Mouse (Mus musculus) limb, embryonic 11.5 days (tissue): Measurements from ENCODE around the gene Meiob. TPM values are rescaled to one million over a fixed set of nuclear protein-coding genes. Genes with fewer than 3 reads are reported as not detected.
A peak's percentile ranks its signal among the peaks of the same experiment; 100 is the strongest.

Source experiments
- ATAC-seq: fragments of 200-750 bp; cut with Nextera tagmentation; 2 replicates; pipeline ENCODE4 v1.8.0; 2017; ENCODE audit warnings: low read depth; ENCODE audit not compliant: insufficient number of reproducible peaks, low FRiP score, low TSS enrichment
- DNase-seq: peaks from one replicate; pipeline ENCODE4 v3.0.0-alpha.2; 2015; ENCODE audit warnings: low spot score
- H3K27ac ChIP-seq: fragments of 300-500 bp; sonication (generic); replicated peaks from 2 replicates; pipeline ENCODE4 v1.5.1; 2014; ENCODE audit warnings: low read depth, mild to moderate bottlenecking, low read length
- H3K27me3 ChIP-seq: fragments of 300-500 bp; sonication (generic); 2 replicates; pipeline ENCODE4 v1.6.1; 2014; ENCODE audit warnings: mild to moderate bottlenecking, low read length, mixed read lengths; ENCODE audit not compliant: control insufficient read depth, insufficient read depth
- H3K36me3 ChIP-seq: fragments of 300-500 bp; sonication (generic); 2 replicates; pipeline ENCODE4 v1.6.1; 2014; ENCODE audit warnings: mild to moderate bottlenecking, low read length, moderate library complexity, mixed read lengths; ENCODE audit not compliant: control insufficient read depth, insufficient read depth
- H3K4me1 ChIP-seq: fragments of 300-500 bp; sonication (generic); 2 replicates; pipeline ENCODE4 v1.6.1; 2014; ENCODE audit warnings: low read length, mixed read lengths; ENCODE audit not compliant: control insufficient read depth, insufficient read depth
- H3K4me2 ChIP-seq: fragments of 300-500 bp; sonication (generic); 2 replicates; pipeline ENCODE4 v1.6.1; 2014; ENCODE audit warnings: low read depth, mild to moderate bottlenecking, moderate library complexity; ENCODE audit not compliant: severe bottlenecking
- H3K4me3 ChIP-seq: fragments of 300-500 bp; sonication (generic); 2 replicates; pipeline ENCODE4 v1.5.1; 2014; ENCODE audit warnings: low read depth, low read length
- H3K9ac ChIP-seq: fragments of 300-500 bp; sonication (generic); 2 replicates; pipeline ENCODE4 v1.6.1; 2014; ENCODE audit warnings: mild to moderate bottlenecking, low read length
- H3K9me3 ChIP-seq: fragments of 300-500 bp; sonication (generic); 2 replicates; pipeline ENCODE4 v1.6.1; 2016; ENCODE audit warnings: low read length; ENCODE audit not compliant: control insufficient read depth
- WGBS: fragments of 180-500 bp; shearing (Covaris S2); extraction: QIAGEN DNeasy Blood & Tissue Kit; methylation state at CpG from one replicate; pipeline ENCODE4 v1.1.7; 2014; 5-methylcytosine and 5-hydroxymethylcytosine counted together
- polyA plus RNA-seq: library from polyadenylated mRNA; unstranded; fragments of >200 nt; fragmentation: Nextera tagmentation; extraction: Ambion mirVana; gene quantifications from 2 replicates; pipeline ENCODE4 v1.2.1, GENCODE M21; 2014

Gene Meiob
- not detected in 2 replicates for polyA plus RNA-seq

DNA sequence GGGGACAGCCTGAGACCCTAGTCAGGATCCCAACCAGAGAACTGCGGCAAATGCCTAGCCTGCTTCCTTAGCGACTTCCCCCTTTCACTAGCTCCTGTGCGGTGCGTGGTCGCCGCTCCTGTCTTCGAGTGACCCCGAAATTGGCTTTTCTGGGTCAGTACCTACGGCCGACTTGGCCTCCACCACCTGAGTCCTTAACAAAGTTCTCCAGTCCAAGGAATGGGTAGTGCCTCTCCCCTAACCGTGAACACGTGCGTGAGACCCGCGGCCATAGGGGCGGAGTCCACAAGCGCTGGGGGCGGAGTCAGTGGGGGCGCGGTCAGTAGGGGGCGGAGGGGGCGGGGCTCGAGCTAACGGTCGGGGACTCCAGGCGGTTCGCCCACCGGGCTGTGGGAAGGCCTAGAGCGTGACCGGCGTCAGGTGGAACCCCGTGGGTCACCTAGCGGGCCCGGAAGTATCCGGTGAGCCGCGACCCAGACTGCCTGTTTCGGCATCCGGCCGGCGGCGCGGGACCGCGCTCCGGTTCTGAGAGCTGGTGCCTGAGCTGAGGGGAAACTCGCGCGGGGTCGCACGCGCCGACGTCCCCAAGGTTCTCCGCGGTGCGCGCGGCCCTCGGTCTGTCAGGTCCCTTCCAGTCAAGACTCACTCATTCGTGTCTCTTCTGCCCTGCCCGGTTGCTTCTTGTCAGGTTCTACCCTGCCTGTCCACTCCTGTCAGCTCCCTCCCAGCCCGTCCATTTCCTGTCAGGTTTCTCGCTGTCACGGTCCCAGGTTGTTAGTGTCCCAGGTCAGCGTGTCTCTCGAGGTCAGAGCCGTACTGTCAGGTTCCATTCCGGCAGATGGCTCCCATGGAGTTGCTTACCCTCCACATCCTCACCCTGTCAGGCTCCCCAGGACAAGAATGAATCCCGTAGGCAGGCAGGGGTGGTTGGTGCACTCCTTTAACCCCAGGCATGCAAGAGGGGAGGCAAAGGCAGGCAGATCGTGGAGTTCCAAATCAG, at the start of gene Meiob:
TSS of gene Meiob (plus strand) at position 338 of the 1,000 bp plus-strand sequence.
- H3K4me2 ChIP-seq: peak within 1 kb of the TSS; percentile 60
- peak within 1 kb of the TSS; percentile 40 for H3K4me3 ChIP-seq
- under 1% methylated on average over 71 of the region's 71 CpGs for WGBS
- peak; percentile 85 for DNase-seq
- H3K9ac ChIP-seq: peak within 1 kb of the TSS; percentile 34
- ATAC-seq: peak; percentile 82
- H3K36me3 ChIP-seq: no peaks in the 10 kb centered on the region
- H3K27me3 ChIP-seq: peaks cover 6% of the 10 kb centered on the region
- H3K4me1 ChIP-seq: no peaks in the 10 kb centered on the region
- no peak within 1 kb of the TSS for H3K27ac ChIP-seq
- H3K9me3 ChIP-seq: no peaks in the 10 kb centered on the region

GRCm38 (mm10) chr17:24757394-24757793, 46.7 kb upstream of the Meiob start:
- ATAC-seq (no peak), DNase-seq (no peak)
- Histone ChIP-seq H3K9me3 (no peaks in the 10 kb centered on the region; the same call in 1 of the 2 replicates), H3K27ac (no peak overlapping the region), H3K4me3 (no peak overlapping the region), H3K4me1 (peaks cover 22% of the 10 kb centered on the region), H3K27me3 (peaks cover 26% of the 10 kb centered on the region), H3K9ac (no peak overlapping the region), H3K36me3 (no peaks in the 10 kb centered on the region), H3K4me2 (no peak overlapping the region)
- 65% methylated on average over 1 of the region's 1 CpGs for WGBS

GRCm38 (mm10) chr17:24761121-24761520, 43.0 kb upstream of the Meiob start:
- H3K4me1 ChIP-seq: peaks cover 16% of the 10 kb centered on the region
- H3K27ac ChIP-seq: peak overlapping the region; percentile 70

GRCm38 (mm10) chr17:24765016-24765905, 38.8 kb upstream of the Meiob start:
- Histone ChIP-seq H3K36me3 (no peaks in the 10 kb centered on the region), H3K4me2 (no peak overlapping the region), H3K27me3 (no peaks in the 10 kb centered on the region), H3K9ac (0 out of 2 replicates have a peak overlapping the region, but pooled peaks have one; percentile 12), H3K4me1 (peaks cover 17% of the 10 kb centered on the region), H3K27ac (no peak overlapping the region), H3K4me3 (no peak overlapping the region), H3K9me3 (no peaks in the 10 kb centered on the region; the same call in 1 of the 2 replicates)
- DNase-seq (no peak), ATAC-seq (no peak)
- 53% methylated on average over 21 of the region's 22 CpGs for WGBS

More at GRCm38 (mm10) chr17:24761121-24761520, 43.0 kb upstream of the Meiob start:
- Histone ChIP-seq H3K4me2 (no peak overlapping the region), H3K9ac (no peak overlapping the region), H3K4me3 (no peak overlapping the region), H3K9me3 (no peaks in the 10 kb centered on the region; the same call in 1 of the 2 replicates), H3K27me3 (no peaks in the 10 kb centered on the region), H3K36me3 (no peaks in the 10 kb centered on the region)
- 23% methylated on average over 5 of the region's 5 CpGs for WGBS
- ATAC-seq: 0 out of 2 replicates have a peak, but pooled peaks have one; percentile 61
- DNase-seq: peak; percentile 74

- Histone ChIP-seq H3K4me2 (no peak overlapping the region), H3K27ac (no peak overlapping the region), H3K27me3 (no peaks in the 10 kb centered on the region), H3K9me3 (no peaks in the 10 kb centered on the region), H3K36me3 (no peaks in the 10 kb centered on the region), H3K4me1 (peaks cover 13% of the 10 kb centered on the region), H3K4me3 (no peak overlapping the region), H3K9ac (no peak overlapping the region)
- WGBS: 32% methylated on average over 12 of the region's 12 CpGs
- no peak for DNase-seq
- no peak for ATAC-seq
Observed at GRCm38 (mm10) chr17:24766266-24766875, 37.7 kb upstream of the Meiob start.

GRCm38 (mm10) chr17:24769146-24769545, 34.9 kb upstream of the Meiob start:
- ATAC-seq (no peak), DNase-seq (no peak)
- H3K27me3 ChIP-seq: no peaks in the 10 kb centered on the region
- peaks cover 7% of the 10 kb centered on the region for H3K4me1 ChIP-seq
- no peak overlapping the region for H3K4me3 ChIP-seq
- H3K9me3 ChIP-seq: no peaks in the 10 kb centered on the region
- 45% methylated on average over 3 of the region's 3 CpGs for WGBS
- no peak overlapping the region for H3K4me2 ChIP-seq
- H3K9ac ChIP-seq: no peak overlapping the region
- no peak overlapping the region for H3K27ac ChIP-seq
- H3K36me3 ChIP-seq: no peaks in the 10 kb centered on the region

DNA sequence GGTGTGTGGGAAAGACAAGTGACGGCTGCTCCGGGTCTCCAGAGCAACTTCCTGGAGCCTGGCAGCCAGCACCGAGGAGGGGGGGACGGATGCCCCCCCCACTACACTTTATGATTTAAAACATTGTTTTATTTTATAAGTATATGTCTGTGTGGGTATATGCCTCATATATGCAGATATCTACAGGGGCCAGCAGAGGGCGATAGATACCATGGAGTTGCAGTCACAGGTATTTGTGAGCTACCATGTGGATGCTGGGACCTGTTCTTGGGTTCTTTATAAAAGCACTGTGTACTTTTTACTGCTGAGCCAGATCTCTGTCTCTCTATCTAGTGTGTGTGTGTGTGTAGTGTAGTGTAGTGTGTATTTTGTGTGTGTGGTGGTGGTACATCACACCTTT, 30.8 kb upstream of the Meiob start:
- DNase-seq: no peak
- 86% methylated on average over 5 of the region's 5 CpGs for WGBS

More for the DNA sequence above, 30.8 kb upstream of the Meiob start:
- no peaks in the 10 kb centered on the region for H3K9me3 ChIP-seq
- H3K4me1 ChIP-seq: no peaks in the 10 kb centered on the region
- no peak overlapping the region for H3K4me3 ChIP-seq
- no peak overlapping the region for H3K9ac ChIP-seq
- H3K36me3 ChIP-seq: no peaks in the 10 kb centered on the region
- H3K27ac ChIP-seq: no peak overlapping the region
- ATAC-seq: no peak
- H3K27me3 ChIP-seq: no peaks in the 10 kb centered on the region
- no peak overlapping the region for H3K4me2 ChIP-seq
